Mouse (Mus musculus) CH12.LX (cell line): ENCODE results near the gene Reg3g. TPM values are rescaled to one million over a fixed set of nuclear protein-coding genes. Genes with fewer than 3 reads are reported as not detected.

Experiments used
- DNase-seq: peaks from one replicate; pipeline ENCODE4 v3.0.0-alpha.2; 2013; ENCODE audit errors: extremely low read depth
- H3K27ac ChIP-seq: 2 replicates; pipeline ENCODE4 v1.5.1; 2012; ENCODE audit warnings: low read depth, mild to moderate bottlenecking, control low read depth, moderate library complexity; ENCODE audit not compliant: insufficient read depth
- H3K27me3 ChIP-seq: replicated peaks from 2 replicates; pipeline ENCODE3; 2012; ENCODE audit warnings: inconsistent platforms
- H3K36me3 ChIP-seq, 2 experiments: replicated peaks in 1 of 2; 2 replicates each; pipeline versions ENCODE3 to v1.6.1; 2012; ENCODE audit warnings: inconsistent platforms in 1 of 2, low read length in 1 of 2, mild to moderate bottlenecking in 1 of 2, mixed read lengths in 1 of 2, moderate library complexity in 1 of 2; ENCODE audit not compliant: control insufficient read depth in 1 of 2, insufficient read depth in 1 of 2
- H3K4me1 ChIP-seq, 2 experiments: 2 replicates each; pipeline ENCODE4 v1.6.1; 2012; ENCODE audit warnings: inconsistent platforms in 1 of 2, moderate library complexity in 1 of 2; ENCODE audit not compliant: insufficient read depth in 2 of 2, control insufficient read depth in 1 of 2
- H3K4me2 ChIP-seq: 2 replicates; pipeline ENCODE4 v1.6.1; 2012; ENCODE audit warnings: low read depth, mild to moderate bottlenecking, control low read depth; ENCODE audit not compliant: poor library complexity, insufficient read depth, severe bottlenecking
- H3K4me3 ChIP-seq, 3 experiments: fragments of 150-350 bp in 1 of 3; sonication (generic) in 1 of 3; replicated peaks in 1 of 3; 2 replicates each; pipeline versions ENCODE3 to v1.5.1; 2011 to 2012; ENCODE audit warnings: low read depth in 2 of 3, low read length in 2 of 3, mild to moderate bottlenecking in 2 of 3, moderate library complexity in 2 of 3, control low read depth in 1 of 3, improper control_type of control experiment in 1 of 3, inconsistent platforms in 1 of 3, mixed read lengths in 1 of 3; ENCODE audit not compliant: poor library complexity in 1 of 3
- H3K79me2 ChIP-seq: replicated peaks from 2 replicates; pipeline ENCODE4 v1.6.1; 2012; ENCODE audit warnings: mild to moderate bottlenecking, moderate library complexity; ENCODE audit not compliant: control insufficient read depth, poor library complexity, insufficient read depth, severe bottlenecking; ENCODE audit errors: extremely low read depth
- H3K9ac ChIP-seq: 2 replicates; pipeline ENCODE4 v1.6.1; 2012; ENCODE audit warnings: low read depth, mild to moderate bottlenecking, control low read depth, moderate library complexity; ENCODE audit not compliant: insufficient read depth
- H3K9me3 ChIP-seq: replicated peaks from 2 replicates; pipeline ENCODE3; 2012; ENCODE audit warnings: low read length, inconsistent platforms, mixed read lengths
- CHD2 ChIP-seq: IDR thresholded peaks from 2 replicates; pipeline ENCODE4 v1.6.1; 2011; ENCODE audit warnings: low read length, improper control_type of control experiment
- CTCF ChIP-seq, 2 experiments: IDR thresholded peaks in 1 of 2; conservative IDR thresholded peaks in 1 of 2; 2 replicates each; pipeline ENCODE4 v1.5.1; 2011 to 2012; ENCODE audit warnings: low read depth in 2 of 2, low read length in 2 of 2, improper control_type of control experiment in 1 of 2, inconsistent platforms in 1 of 2, mild to moderate bottlenecking in 1 of 2, moderate library complexity in 1 of 2
- ETS1 ChIP-seq: conservative IDR thresholded peaks from 2 replicates; pipeline ENCODE4 v1.6.1; 2012; ENCODE audit warnings: low read depth, mild to moderate bottlenecking, inconsistent platforms, low read length, improper control_type of control experiment, moderate library complexity
- GABPA ChIP-seq: IDR thresholded peaks from 2 replicates; pipeline ENCODE4 v1.6.1; 2012; ENCODE audit warnings: low read depth, low read length, improper control_type of control experiment, inconsistent platforms; ENCODE audit not compliant: insufficient replicate concordance
- HCFC1 ChIP-seq: IDR thresholded peaks from 2 replicates; pipeline ENCODE4 v1.6.1; 2012; ENCODE audit warnings: low read depth, mild to moderate bottlenecking, inconsistent platforms, low read length, improper control_type of control experiment
- MAFK ChIP-seq: IDR thresholded peaks from 2 replicates; pipeline ENCODE4 v1.6.1; 2011; ENCODE audit warnings: low read length, improper control_type of control experiment; ENCODE audit not compliant: insufficient replicate concordance
- MAX ChIP-seq: IDR thresholded peaks from 2 replicates; pipeline ENCODE4 v1.6.1; 2011; ENCODE audit warnings: low read length, improper control_type of control experiment
- MXI1 ChIP-seq: IDR thresholded peaks from 2 replicates; pipeline ENCODE4 v1.6.1; 2011; ENCODE audit warnings: mild to moderate bottlenecking, low read depth, low read length, improper control_type of control experiment
- NELFE ChIP-seq: IDR thresholded peaks from 2 replicates; pipeline ENCODE4 v1.6.1; 2011; ENCODE audit warnings: low read depth, low read length, improper control_type of control experiment
- POLR2A ChIP-seq: IDR thresholded peaks from 2 replicates; pipeline ENCODE4 v1.6.1; 2011; ENCODE audit warnings: low read depth, mild to moderate bottlenecking, improper control_type of control experiment, low read length
- UBTF ChIP-seq: IDR thresholded peaks from 2 replicates; pipeline ENCODE4 v1.6.1; 2012; ENCODE audit warnings: low read depth, mild to moderate bottlenecking, inconsistent platforms, low read length, improper control_type of control experiment, moderate library complexity
- USF1 ChIP-seq: IDR thresholded peaks from 2 replicates; pipeline ENCODE4 v1.6.1; 2014; ENCODE audit warnings: low read depth, mild to moderate bottlenecking, inconsistent platforms, low read length, improper control_type of control experiment
- USF2 ChIP-seq: conservative IDR thresholded peaks from 2 replicates; pipeline ENCODE4 v1.6.1; 2011; ENCODE audit warnings: low read depth, low read length, improper control_type of control experiment
- dilution Hi-C: fragments of 300-500 bp; cut with MboI; formaldehyde crosslinking; loops from 2 replicates; pipeline ENCODE4 v1.14.3; 2020; ENCODE audit warnings: low sequenced_read_pairs; ENCODE audit not compliant: extremely low pct_unique_long_range_greater_than_20kb, extremely low pct_ligation_motif_present
- in situ Hi-C: fragments of 300-500 bp; cut with MboI; formaldehyde crosslinking; loops from 3 replicates; pipeline ENCODE4 v1.14.3; 2019; ENCODE audit warnings: low sequenced_read_pairs, low pct_ligation_motif_present, low pct_unique_long_range_greater_than_20kb, mixed read lengths
- polyA plus RNA-seq: library from polyadenylated mRNA; unstranded; fragments of >175 nt; gene quantifications from 2 replicates; pipeline ENCODE4 v1.2.1, GENCODE M21; 2012; ENCODE audit warnings: low read depth; ENCODE audit not compliant: insufficient read length
- total RNA-seq, 2 experiments: library from RNA; depleted of rRNA; stranded (reverse); fragments of 300-350 nt in 1 of 2; fragments of >200 nt in 1 of 2; gene quantifications; 2 replicates each; pipeline ENCODE4 v1.2.3; 2012 to 2014

The Reg3g gene
- total and polyA plus RNA-seq, 3 experiments = not detected

- DNase-seq = no peak
- Histone ChIP-seq H3K9ac (no peak overlapping the region), H3K9me3 (peaks cover 36% of the 10 kb centered on the region), H3K27me3 (no peaks in the 10 kb centered on the region), H3K4me3 (no peak overlapping the region), H3K79me2 (no peaks in the 10 kb centered on the region), H3K36me3 (no peaks in the 10 kb centered on the region), H3K4me2 (no peak overlapping the region), H3K27ac (no peak overlapping the region), H3K4me1 (no peaks in the 10 kb centered on the region)
- TF ChIP-seq UBTF (no peak), ETS1 (no peak), HCFC1 (no peak), MXI1 (no peak), CHD2 (no peak), USF1 (no peak), GABPA (no peak), NELFE (no peak), CTCF (conservative IDR thresholded peaks at IDR 0.05 in 1 of 2, IDR thresholded peaks at IDR 0.05 in 1 of 2; ENCODE audit: low read depth in 2 of 2, low read length in 2 of 2) (no peak)
- in situ Hi-C loops = no loop called here
- dilution Hi-C loops = no loop called here
Observed at GRCm38 (mm10) chr6:78462360-78462759, 6.3 kb downstream of the Reg3g start.

- H3K36me3 ChIP-seq = no peaks in the 10 kb centered on the region
- TF ChIP-seq POLR2A (no peak), MXI1 (no peak), USF2 (no peak)
- dilution Hi-C loops = no loop called here
Observed at GRCm38 (mm10) chr6:78460191-78460825, 8.4 kb downstream of the Reg3g start.

GRCm38 (mm10) chr6:78452804-78453203 is 15.9 kb downstream of the Reg3g start:
- Histone ChIP-seq H3K4me3 (no peak overlapping the region), H3K9me3 (peaks cover 21% of the 10 kb centered on the region), H3K4me2 (no peak overlapping the region), H3K4me1 (no peaks in the 10 kb centered on the region), H3K79me2 (no peaks in the 10 kb centered on the region), H3K9ac (no peak overlapping the region), H3K27ac (no peak overlapping the region), H3K36me3 (no peaks in the 10 kb centered on the region), H3K27me3 (no peaks in the 10 kb centered on the region)
- dilution Hi-C loops (no loop called here), in situ Hi-C loops (no loop called here)
- DNase-seq = no peak
- peak; percentile 80 for TF ChIP-seq MAFK
- no peak for TF ChIP-seq MAX

More at GRCm38 (mm10) chr6:78460191-78460825, 8.4 kb downstream of the Reg3g start:
- DNase-seq = no peak
- no peak overlapping the region for H3K9ac ChIP-seq
- H3K4me3 ChIP-seq = no peak overlapping the region
- H3K79me2 ChIP-seq = no peaks in the 10 kb centered on the region
- H3K4me1 ChIP-seq = no peaks in the 10 kb centered on the region
- H3K27ac ChIP-seq = no peak overlapping the region
- peaks cover 27% of the 10 kb centered on the region for H3K9me3 ChIP-seq
- H3K4me2 ChIP-seq = no peak overlapping the region
- in situ Hi-C loops = no loop called here
- no peaks in the 10 kb centered on the region for H3K27me3 ChIP-seq
